Mouse (Mus musculus): ENCODE data around the gene Gm867.

Gm867 gene

DNA sequence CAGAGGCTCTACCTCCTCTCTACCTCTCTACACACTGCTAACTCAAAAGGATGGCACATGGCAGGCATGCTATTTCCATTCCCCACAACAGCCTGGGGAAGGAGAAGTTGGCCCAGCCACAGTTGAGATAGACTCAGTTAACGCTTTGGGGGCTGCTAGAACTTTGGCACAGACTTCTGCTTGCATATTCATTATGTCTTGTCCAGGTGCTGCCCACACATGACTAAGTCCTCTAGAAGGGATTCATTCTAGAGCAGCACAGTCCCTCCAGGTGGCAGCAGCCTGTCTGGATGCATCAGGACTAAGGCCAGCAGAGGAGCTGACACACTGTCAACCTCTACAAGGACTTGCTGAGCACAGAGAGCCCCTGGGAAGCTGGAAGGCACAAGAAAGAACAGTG lies 44.3 kb downstream of the Gm867 start:
- no peak for DNase-seq

DNA sequence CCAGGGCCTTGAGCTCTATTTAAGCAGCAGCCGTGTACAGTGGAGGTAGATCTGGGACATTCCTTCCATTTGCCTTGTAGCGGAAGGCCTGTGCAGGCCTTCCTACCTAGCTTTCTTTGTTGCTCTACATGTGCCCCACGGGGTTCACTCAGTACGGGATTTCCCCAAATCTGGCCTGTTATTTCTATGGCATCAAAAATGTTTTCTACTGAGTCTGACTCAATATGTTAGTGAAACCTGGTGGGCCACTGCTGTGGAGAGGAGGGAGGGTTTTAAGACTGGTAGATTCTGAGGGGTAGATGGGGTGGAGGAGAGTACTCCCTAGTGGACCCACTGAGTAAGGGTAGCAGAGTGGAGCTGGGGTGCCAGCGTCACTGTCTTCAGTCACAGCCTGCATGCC lies 44.7 kb downstream of the Gm867 start:
- DNase-seq: no peak

DNA sequence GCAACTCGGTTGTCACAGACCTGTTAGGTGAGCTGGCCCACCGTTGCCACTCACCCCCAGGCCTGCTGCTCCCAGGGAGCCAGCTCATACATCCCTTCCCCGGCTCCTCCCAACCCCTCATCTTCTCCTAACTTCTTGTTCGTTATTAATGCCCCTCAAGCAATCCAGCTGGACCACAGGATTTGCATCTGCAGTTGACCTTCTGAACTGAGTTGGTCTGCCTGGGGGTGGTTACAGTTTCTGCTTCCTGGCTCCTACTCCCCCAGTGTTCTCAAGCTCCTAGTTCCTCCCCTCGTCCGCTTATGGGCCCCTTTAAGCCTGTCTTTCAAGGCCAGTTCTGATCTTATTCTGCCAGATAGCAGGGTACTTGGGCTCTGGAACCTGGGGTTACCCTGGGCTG lies 45.9 kb downstream of the Gm867 start:
- no peak for DNase-seq

DNA sequence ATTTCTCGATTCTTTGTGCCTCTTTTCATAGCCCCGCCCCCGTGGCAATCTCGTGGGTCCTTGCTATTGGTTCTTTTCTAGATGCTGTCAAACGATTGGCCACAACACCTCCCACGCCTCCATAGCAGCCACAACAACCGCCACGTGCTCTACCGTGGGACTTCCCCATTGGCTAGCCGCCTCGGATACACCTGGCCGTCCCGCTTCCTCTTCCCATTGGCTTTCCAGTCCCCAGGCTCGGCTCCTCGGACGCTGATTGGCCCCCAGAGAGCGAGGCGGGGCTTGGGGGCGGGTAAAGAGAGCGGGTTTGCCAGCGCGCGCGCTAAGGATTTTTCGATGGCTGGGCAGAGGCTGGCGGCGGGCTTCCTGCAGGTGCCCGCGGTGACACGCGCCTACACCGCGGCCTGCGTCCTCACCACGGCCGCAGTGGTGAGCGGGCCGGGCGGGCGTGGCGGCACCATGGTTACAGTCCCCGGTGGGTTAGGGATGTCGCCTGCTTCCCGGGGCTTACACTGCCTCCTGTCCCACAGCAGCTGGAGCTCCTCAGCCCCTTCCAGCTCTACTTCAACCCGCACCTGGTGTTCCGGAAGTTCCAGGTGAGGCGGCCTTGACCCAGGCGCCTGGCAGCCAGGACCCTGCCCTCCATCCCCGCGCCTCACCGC lies 47.3 kb downstream of the Gm867 start, which contains the start of gene Derl3:
Gene Derl3 (plus strand): TSS at position 325 of the 662 bp plus-strand sequence.
- DNase-seq: peak; percentile 94

DNA sequence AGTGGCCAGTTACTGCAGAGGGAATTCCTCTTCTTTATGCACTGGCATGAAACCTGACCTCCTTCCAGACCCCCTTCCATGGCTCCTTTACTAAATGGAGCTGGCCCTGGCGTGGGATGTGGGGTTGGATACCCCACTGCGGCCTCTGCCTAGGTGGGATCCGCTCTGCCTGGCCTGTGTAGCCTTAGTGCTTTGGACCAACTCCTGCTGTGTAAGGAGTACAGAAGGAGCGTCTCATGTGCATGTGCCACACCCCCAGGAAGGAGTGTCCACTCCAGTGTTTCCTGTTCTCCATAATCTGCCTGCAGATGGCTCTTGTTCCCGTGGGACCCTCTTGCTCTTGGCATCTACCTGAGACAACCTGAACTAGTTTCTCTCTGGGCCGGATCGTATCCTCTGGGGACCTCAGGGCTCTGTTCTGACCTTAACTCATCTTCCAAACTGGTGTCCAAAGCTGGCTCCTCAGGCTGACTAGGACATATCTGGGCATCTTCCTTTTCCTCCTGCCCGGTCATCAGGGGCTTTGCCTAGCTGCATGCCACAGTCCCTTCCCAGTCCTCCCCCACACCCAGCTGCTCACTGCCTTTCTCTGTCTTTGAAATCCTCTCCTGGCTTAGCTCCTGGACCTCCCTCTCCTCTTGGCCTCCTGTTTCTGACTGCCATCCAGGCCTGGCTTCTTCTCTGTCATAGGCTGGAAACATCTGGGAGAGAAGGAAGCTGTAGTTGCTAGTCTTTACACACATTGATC lies 50.9 kb downstream of the Gm867 start:
- DNase-seq: no peak
